In the genomic region with DNA sequence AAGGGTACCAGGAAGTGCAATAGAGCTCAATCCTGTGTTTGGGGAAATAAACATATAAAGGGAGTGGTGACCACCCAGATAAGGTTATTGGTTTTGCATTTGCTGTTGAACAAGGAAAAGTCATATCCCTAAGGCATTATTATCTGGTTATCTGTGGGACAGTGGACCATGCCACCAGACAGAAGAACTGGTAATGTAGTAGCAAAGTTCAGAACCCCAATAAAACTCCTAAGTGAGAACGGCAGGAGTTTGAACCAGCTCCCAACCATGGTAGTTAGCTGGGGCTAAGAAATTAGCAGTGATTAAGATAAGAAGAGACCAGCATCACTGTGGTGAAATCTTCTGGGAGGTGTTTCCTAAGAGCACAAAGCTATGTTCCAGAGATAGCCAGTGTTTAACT, we compare ENCODE assay signal across 26 mouse cellular contexts. TPM values are rescaled to one million over a fixed set of nuclear protein-coding genes. Genes with fewer than 3 reads are reported as not detected.
DNase-seq lines count a peak whose midpoint lies in the region; ATAC-seq and TF ChIP-seq lines count a peak whose summit lies in the region.
"Had no signal": no experiment of that assay in that cellular context is flagged by ENCODE, and none has a peak within 500 bp of the region (broad histone marks: within the 10 kb centered on the region; RNA-seq: fewer than 3 reads in every experiment).

No protein-coding gene starts in this region.

- no peaks in the 10 kb centered on the region for H3K4me1 ChIP-seq in stomach, embryonic 15.5 days
- no peaks in the 10 kb centered on the region for H3K4me1 ChIP-seq in stomach, postnatal 0 days (replicated peaks; ENCODE audit: control insufficient read depth, insufficient read depth)
- H3K4me1 ChIP-seq in small intestine, adult 2 months (ENCODE audit: control insufficient read depth, insufficient read depth, insufficient read length, low read length), result peaks cover 16% of the 10 kb centered on the region; the same call in 1 of the 2 replicates
- H3K4me1 ChIP-seq: embryonic facial prominence, embryonic 13.5 days had no signal

- H3K9me3 ChIP-seq in stomach, embryonic 15.5 days, result no peaks in the 10 kb centered on the region
- no peaks in the 10 kb centered on the region for H3K9me3 ChIP-seq in stomach, postnatal 0 days (ENCODE audit: control insufficient read depth, low read length)
- H3K9me3 ChIP-seq: embryonic facial prominence, embryonic 10.5 days; embryonic facial prominence, embryonic 13.5 days; forebrain, embryonic 13.5 days; hindbrain, embryonic 10.5 days; hindbrain, embryonic 13.5 days had no signal

- intact Hi-C loops in gastrocnemius, adult 2 months (cut with DNase I), result no loop called here
- intact Hi-C loops in gastrocnemius, postnatal 36 days (cut with DNase I), result no loop called here

- no peak overlapping the region for H3K9ac ChIP-seq in stomach, embryonic 15.5 days
- H3K9ac ChIP-seq in stomach, postnatal 0 days (ENCODE audit: low read length), result no peak overlapping the region
- H3K9ac ChIP-seq: embryonic facial prominence, embryonic 13.5 days; forebrain, embryonic 13.5 days; forebrain, postnatal 0 days; hindbrain, embryonic 13.5 days had no signal

- no peaks in the 10 kb centered on the region for H3K36me3 ChIP-seq in stomach, embryonic 15.5 days
- H3K36me3 ChIP-seq in stomach, postnatal 0 days (ENCODE audit: control insufficient read depth, insufficient read depth, low read length), result no peaks in the 10 kb centered on the region
- peaks cover 4% of the 10 kb centered on the region for H3K36me3 ChIP-seq in small intestine, adult 2 months (ENCODE audit: control insufficient read depth, insufficient read depth, low read length)

- no peak for DNase-seq in gastrocnemius, adult 2 months
- no peak for DNase-seq in gastrocnemius, postnatal 36 days
- no peak for DNase-seq in stomach, postnatal 0 days (ENCODE audit: low spot score)
- DNase-seq in kidney, postnatal 4 days, result no peak
- DNase-seq: adrenal gland, adult 2 months; adrenal gland, postnatal 14 days; cerebellum, adult 11-12 months; cerebellum, adult 8-10 months; cerebellum, postnatal 10 days; cerebellum, postnatal 36 days; forebrain, postnatal 0 days; gastrocnemius, postnatal 25 days; heart, postnatal 36 days had no signal

- H3K27ac ChIP-seq in gastrocnemius, adult 2 months, result peak overlapping the region; percentile 38
- H3K27ac ChIP-seq in stomach, embryonic 15.5 days, result peak overlapping the region; percentile 18; the same call in 1 of the 2 replicates
- H3K27ac ChIP-seq in stomach, postnatal 0 days (replicated peaks), result no peak overlapping the region
- peak overlapping the region; percentile 69 for H3K27ac ChIP-seq in small intestine, adult 2 months (ENCODE audit: insufficient read depth, low read depth, low read length)
- H3K27ac ChIP-seq: embryonic facial prominence, embryonic 10.5 days; embryonic facial prominence, embryonic 13.5 days; forebrain, embryonic 13.5 days; hindbrain, embryonic 10.5 days; hindbrain, embryonic 13.5 days had no signal

- TF ChIP-seq POLR2A in small intestine, adult 2 months (IDR thresholded peaks at IDR 0.05; ENCODE audit: low read depth, low read length), result no peak

- 68% methylated on average over 1 of the region's 1 CpGs for WGBS in stomach, embryonic 15.5 days
- WGBS in stomach, postnatal 0 days, result 50% methylated on average over 1 of the region's 1 CpGs
- WGBS in small intestine, adult 2 months, result 32% methylated on average over 1 of the region's 1 CpGs

- no peak; the same call in 1 of the 2 replicates for ATAC-seq in stomach, embryonic 15.5 days (ENCODE audit: insufficient read depth, low FRiP score, low read depth)
- ATAC-seq in stomach, postnatal 0 days (ENCODE audit: low FRiP score, low TSS enrichment), result no peak
- no peak for ATAC-seq in cerebellum, adult (ENCODE audit: insufficient number of reproducible peaks, low FRiP score, low TSS enrichment)
- ATAC-seq: CD4-positive, CD25-positive, alpha-beta regulatory T cell, adult 4 months; forebrain, embryonic 13.5 days; forebrain, postnatal 0 days; hindbrain, embryonic 16.5 days had no signal

- H3K27me3 ChIP-seq in stomach, embryonic 15.5 days (replicated peaks), result no peaks in the 10 kb centered on the region
- no peaks in the 10 kb centered on the region for H3K27me3 ChIP-seq in stomach, postnatal 0 days (ENCODE audit: control insufficient read depth, insufficient read depth, low read length)
- H3K27me3 ChIP-seq in small intestine, adult 2 months (ENCODE audit: control insufficient read depth, insufficient read depth, low read length), result no peaks in the 10 kb centered on the region
- H3K27me3 ChIP-seq: embryonic facial prominence, embryonic 13.5 days; forebrain, embryonic 13.5 days; hindbrain, embryonic 13.5 days had no signal

- no peak overlapping the region for H3K4me2 ChIP-seq in stomach, embryonic 15.5 days
- H3K4me2 ChIP-seq in stomach, postnatal 0 days (replicated peaks; ENCODE audit: low read depth), result no peak overlapping the region
- H3K4me2 ChIP-seq: embryonic facial prominence, embryonic 13.5 days; forebrain, embryonic 13.5 days; heart, embryonic 11.5 days; hindbrain, embryonic 13.5 days had no signal

- TF ChIP-seq CTCF in gastrocnemius, adult 2 months (IDR thresholded peaks at IDR 0.05), result no peak
- no peak for TF ChIP-seq CTCF in stomach, postnatal 0 days (IDR thresholded peaks at IDR 0.05; ENCODE audit: low read depth)
- TF ChIP-seq CTCF in small intestine, adult 2 months (IDR thresholded peaks at IDR 0.05; ENCODE audit: extremely low read depth, insufficient read length, insufficient replicate concordance, low read depth, low read length), result no peak

- no peak for TF ChIP-seq EP300 in stomach, postnatal 0 days (optimal IDR thresholded peaks at IDR 0.05)

- H3K4me3 ChIP-seq in gastrocnemius, adult 2 months, result no peak overlapping the region
- H3K4me3 ChIP-seq in stomach, embryonic 15.5 days (replicated peaks), result no peak overlapping the region
- H3K4me3 ChIP-seq in stomach, postnatal 0 days (ENCODE audit: low read depth, low read length), result no peak overlapping the region
- no peak overlapping the region for H3K4me3 ChIP-seq in small intestine, adult 2 months (ENCODE audit: low read depth, low read length)
- H3K4me3 ChIP-seq: embryonic facial prominence, embryonic 10.5 days; embryonic facial prominence, embryonic 13.5 days; erythroblast, embryonic 14.5 days; forebrain, embryonic 13.5 days; hindbrain, embryonic 10.5 days; hindbrain, embryonic 13.5 days had no signal

RNA-seq across cellular contexts. Expression of a gene that starts 14.9 kb away (rescaled TPM):
- total RNA-seq in gastrocnemius, adult 2 months (2021), result 10 to 100 TPM; 52.2 to 53.1 TPM
- total RNA-seq in gastrocnemius, postnatal 36 days (2021), result 10 to 100 TPM; 40.2 to 43.7 TPM
- polyA plus RNA-seq in stomach, embryonic 15.5 days (2015; fragmentation: Nextera tagmentation; extraction: Ambion mirVana), result 65.2 and 67.8 TPM in 2 replicates
- polyA plus RNA-seq in stomach, postnatal 0 days (2015; fragmentation: Nextera tagmentation; extraction: Ambion mirVana), result 61.5 and 65.8 TPM in 2 replicates
- 26.1 and 31.8 TPM in 2 replicates for polyA plus RNA-seq in small intestine, adult 2 months (2012; rRNA removed)

RNA-seq across cellular contexts. Expression of a gene that starts 49.7 kb away (rescaled TPM):
- 10 to 100 TPM; 20.5 to 44.4 TPM for total RNA-seq in gastrocnemius, adult 2 months (2021)
- total RNA-seq in gastrocnemius, postnatal 36 days (2021), result 10 to 100 TPM; 32.5 to 43.4 TPM
- 5.9 and 7.4 TPM in 2 replicates for polyA plus RNA-seq in stomach, embryonic 15.5 days (2015; fragmentation: Nextera tagmentation; extraction: Ambion mirVana)
- 3.6 and 5.6 TPM in 2 replicates for polyA plus RNA-seq in stomach, postnatal 0 days (2015; fragmentation: Nextera tagmentation; extraction: Ambion mirVana)
- polyA plus RNA-seq in small intestine, adult 2 months (2012; rRNA removed), result 8.9 and 13.4 TPM in 2 replicates
- total RNA-seq: granulocyte monocyte progenitor cell, adult 5-6 weeks had no signal
